Mouse (Mus musculus) lung, adult 2 months (tissue): Measurements from ENCODE around the gene D5Ertd579e. TPM values are rescaled to one million over a fixed set of nuclear protein-coding genes. Genes with fewer than 3 reads are reported as not detected.

Experiments used
- DNase-seq: peaks from one replicate; pipeline ENCODE4 v3.0.0; 2022
- H3K4me1 ChIP-seq: fragments of 200-500 bp; 2 replicates; pipeline ENCODE4 v1.6.1; 2011; ENCODE audit warnings: low read length; ENCODE audit not compliant: control insufficient read depth, insufficient read depth
- H3K4me3 ChIP-seq: fragments of 200-500 bp; replicated peaks from 2 replicates; pipeline ENCODE3; 2011; ENCODE audit warnings: low read depth, mild to moderate bottlenecking, control low read depth, low read length; ENCODE audit errors: extremely low read depth
- CTCF ChIP-seq: fragments of 200-500 bp; IDR thresholded peaks from 2 replicates; pipeline ENCODE4 v1.5.1; 2011; ENCODE audit warnings: mild to moderate bottlenecking, low read length, control low read depth; ENCODE audit not compliant: insufficient read depth
- POLR2A ChIP-seq: fragments of 200-500 bp; IDR thresholded peaks from 2 replicates; pipeline ENCODE4 v1.6.1; 2011; ENCODE audit warnings: low read depth, mild to moderate bottlenecking, control low read depth, low read length, borderline replicate concordance; ENCODE audit errors: extremely low read depth
- WGBS: fragments of 180-500 bp; shearing (Covaris S2); methylation state at CpG from one replicate; pipeline ENCODE4 v1.1.7; 2018; 5-methylcytosine and 5-hydroxymethylcytosine counted together
- polyA plus RNA-seq: library from polyadenylated mRNA; depleted of rRNA; stranded (reverse); fragments of >200 nt; gene quantifications from 2 replicates; pipeline ENCODE4 v1.2.3, GENCODE M21; 2012

The D5Ertd579e gene
- polyA plus RNA-seq, 1 experiment: 23.3 TPM

GRCm38 (mm10) chr5:36570546-36571245, 125.1 kb downstream of the D5Ertd579e start:
- TF ChIP-seq POLR2A: no peak
- DNase-seq: no peak

GRCm38 (mm10) chr5:36570098-36570497, 125.7 kb downstream of the D5Ertd579e start:
- WGBS: 90% methylated on average over 7 of the region's 7 CpGs
- no peak for DNase-seq
- Histone ChIP-seq H3K4me1 (peaks cover 9% of the 10 kb centered on the region), H3K4me3 (no peak overlapping the region)
- no peak for TF ChIP-seq CTCF
- no peak for TF ChIP-seq POLR2A

More at GRCm38 (mm10) chr5:36570546-36571245, 125.1 kb downstream of the D5Ertd579e start:
- 65% methylated on average over 4 of the region's 4 CpGs for WGBS
- Histone ChIP-seq H3K4me3 (no peak overlapping the region), H3K4me1 (peaks cover 13% of the 10 kb centered on the region)

- WGBS: 55% methylated on average over 4 of the region's 4 CpGs
- peak; percentile 64 for DNase-seq
- H3K4me1 ChIP-seq: peaks cover 8% of the 10 kb centered on the region
These were observed 127.7 kb downstream of the D5Ertd579e start for GRCm38 (mm10) chr5:36568118-36568517.

GRCm38 (mm10) chr5:36567627-36568026, 128.2 kb downstream of the D5Ertd579e start:
- peaks cover 8% of the 10 kb centered on the region for H3K4me1 ChIP-seq
- TF ChIP-seq CTCF (no peak), POLR2A (no peak)
- 50% methylated on average over 2 of the region's 2 CpGs for WGBS
- DNase-seq: no peak
- H3K4me3 ChIP-seq: no peak overlapping the region

More at GRCm38 (mm10) chr5:36568118-36568517, 127.7 kb downstream of the D5Ertd579e start:
- TF ChIP-seq CTCF (no peak), POLR2A (no peak)
- H3K4me3 ChIP-seq: no peak overlapping the region

DNA sequence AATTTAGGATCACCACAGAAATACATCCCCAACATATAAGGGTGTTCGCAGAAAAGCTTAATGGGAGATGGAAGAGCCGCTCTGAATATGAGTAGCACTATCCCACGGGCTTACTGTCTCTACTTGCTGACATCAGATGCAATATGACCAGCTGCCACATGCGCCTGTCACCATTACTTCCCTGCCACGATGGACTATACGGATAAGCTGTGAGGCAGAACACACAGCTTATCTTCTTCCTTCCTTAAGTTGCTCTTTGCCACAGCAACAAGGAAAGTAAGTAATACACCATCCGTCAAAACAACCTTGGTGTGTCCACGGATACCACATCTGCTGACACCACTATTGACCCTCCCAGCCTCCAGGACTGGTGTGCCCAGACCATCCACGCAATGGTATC, 131.3 kb downstream of the D5Ertd579e start:
- no peak for DNase-seq
- TF ChIP-seq POLR2A (no peak), CTCF (no peak)
- no peak overlapping the region for H3K4me3 ChIP-seq
- WGBS: 69% methylated on average over 9 of the region's 9 CpGs
- H3K4me1 ChIP-seq: peaks cover 13% of the 10 kb centered on the region

DNA sequence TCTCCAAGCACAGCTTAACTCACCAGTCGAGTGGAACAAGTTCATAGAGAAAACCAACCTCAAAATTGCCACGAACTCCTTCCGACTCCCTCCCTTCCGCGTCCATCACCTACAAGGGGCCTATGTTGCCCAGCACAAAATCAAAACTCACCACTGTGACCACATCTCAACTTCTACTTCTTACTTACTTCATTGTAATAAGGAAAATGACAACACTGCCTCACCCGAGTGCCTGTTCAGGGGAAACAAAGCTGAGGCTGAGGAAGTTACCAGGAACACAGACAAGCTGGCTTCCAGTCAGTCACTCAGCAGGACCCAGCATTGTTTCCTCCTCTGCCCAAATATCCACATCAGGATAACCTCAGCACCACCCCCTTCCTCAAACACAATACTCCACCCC, 132.1 kb downstream of the D5Ertd579e start:
- Histone ChIP-seq H3K4me1 (peaks cover 13% of the 10 kb centered on the region), H3K4me3 (no peak overlapping the region)
- DNase-seq: no peak
- no peak for TF ChIP-seq CTCF
- WGBS: 70% methylated on average over 6 of the region's 6 CpGs

DNA sequence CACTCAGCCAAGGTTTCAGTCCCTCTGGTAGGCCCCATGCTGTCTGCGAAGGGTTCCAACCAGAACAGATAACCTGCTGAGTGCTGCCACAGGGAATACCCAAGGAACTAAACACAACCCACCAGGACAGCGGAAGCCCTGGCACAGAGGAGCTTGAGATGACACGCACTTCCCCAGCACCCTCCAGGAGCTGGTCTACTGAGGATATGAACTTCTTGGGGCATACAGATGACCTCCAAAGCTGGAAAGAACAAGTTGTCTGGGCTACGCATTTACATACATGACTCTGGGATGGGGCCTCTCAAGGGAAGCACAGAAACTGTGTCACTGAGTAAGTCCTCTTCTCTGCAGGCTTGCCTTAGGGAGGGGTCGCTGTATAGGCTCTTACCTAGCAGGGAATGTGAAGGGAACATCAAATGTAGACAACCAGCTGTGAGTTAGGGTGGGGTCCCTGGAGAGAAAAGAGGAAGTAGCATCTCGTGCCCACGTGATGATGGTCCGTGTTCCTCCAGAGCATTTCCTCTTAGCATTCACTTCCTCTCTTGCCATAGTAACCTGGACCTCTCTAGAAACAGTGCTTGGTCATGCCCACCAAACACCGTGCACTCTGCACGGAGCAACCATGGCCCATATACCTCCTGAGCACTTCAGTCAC, 132.9 kb downstream of the D5Ertd579e start:
- WGBS: 69% methylated on average over 10 of the region's 10 CpGs
- DNase-seq: no peak
- TF ChIP-seq POLR2A (no peak), CTCF (no peak)
- H3K4me1 ChIP-seq: peaks cover 9% of the 10 kb centered on the region; the same call in 1 of the 2 replicates
- H3K4me3 ChIP-seq: no peak overlapping the region

DNA sequence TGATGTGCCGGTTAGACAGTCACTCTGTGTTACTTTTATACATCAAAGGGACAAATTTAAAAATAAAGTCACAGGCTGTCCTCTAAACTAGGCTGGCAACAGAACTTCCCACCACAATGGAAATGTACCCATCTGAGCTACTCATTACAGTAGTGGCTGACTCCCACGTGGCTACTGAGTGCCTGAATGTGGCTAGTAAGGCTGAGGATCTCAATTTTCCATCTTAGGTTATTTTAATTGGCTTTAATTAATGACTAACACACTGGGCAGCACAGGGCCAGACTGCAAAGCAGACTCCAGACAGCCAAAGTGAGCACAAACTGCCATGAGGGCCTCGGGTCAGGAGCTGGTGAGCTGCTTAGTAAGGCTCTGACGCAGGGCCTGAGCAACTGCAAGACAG, 134.3 kb downstream of the D5Ertd579e start:
- WGBS: 83% methylated on average over 4 of the region's 4 CpGs
- TF ChIP-seq CTCF (no peak), POLR2A (no peak)
- peaks cover 11% of the 10 kb centered on the region; the same call in 1 of the 2 replicates for H3K4me1 ChIP-seq
- DNase-seq: no peak
- no peak overlapping the region for H3K4me3 ChIP-seq

DNA sequence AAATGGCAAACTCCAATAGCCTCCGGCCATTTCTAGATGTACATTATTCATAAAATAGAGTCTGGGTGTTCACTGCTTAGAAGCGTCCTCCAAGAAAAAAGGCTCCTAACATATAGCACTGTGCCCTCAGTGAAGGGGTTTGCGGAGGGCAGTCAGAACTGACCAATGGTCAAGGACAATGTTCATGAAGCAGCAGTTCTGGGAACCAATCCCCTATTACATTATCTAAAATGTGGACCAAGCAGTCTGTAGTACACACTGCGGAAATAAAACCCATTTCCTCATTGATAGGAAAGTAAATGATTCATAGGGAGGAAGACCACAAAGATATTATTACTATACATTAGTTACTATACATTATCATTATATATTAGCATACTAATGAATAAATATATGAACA, 135.3 kb downstream of the D5Ertd579e start:
- Histone ChIP-seq H3K4me1 (peaks cover 11% of the 10 kb centered on the region; the same call in 1 of the 2 replicates), H3K4me3 (no peak overlapping the region)
- WGBS: 87% methylated on average over 4 of the region's 4 CpGs
- no peak for DNase-seq
- TF ChIP-seq CTCF: no peak
- TF ChIP-seq POLR2A: no peak

GRCm38 (mm10) chr5:36559510-36560235, 136.2 kb downstream of the D5Ertd579e start:
- Histone ChIP-seq H3K4me3 (no peak overlapping the region), H3K4me1 (peaks cover 11% of the 10 kb centered on the region; the same call in 1 of the 2 replicates)
- WGBS: 73% methylated on average over 6 of the region's 6 CpGs
- no peak for DNase-seq
- no peak for TF ChIP-seq POLR2A
- no peak for TF ChIP-seq CTCF
